Mouse (Mus musculus): ENCODE data around the gene Cabp5. TPM values are rescaled to one million over a fixed set of nuclear protein-coding genes. Genes with fewer than 3 reads are reported as not detected.
"Not testable (repeated sequence)": the region's sequence is repeated elsewhere in the genome, so short reads cannot be mapped to it uniquely, and the experiment has no call there.

The Cabp5 gene
- total RNA-seq (2017): not detected in 3 replicates

- no peak for ATAC-seq (replicated peaks; ENCODE audit: insufficient number of reproducible peaks, low FRiP score, low TSS enrichment, poor library complexity, severe bottlenecking)
Observed at GRCm38 (mm10) chr7:13397832-13398231, at the start of gene Cabp5. Cabp5 (plus strand) TSS chr7:13398132.

- ATAC-seq (replicated peaks; ENCODE audit: insufficient number of reproducible peaks, low FRiP score, low TSS enrichment, poor library complexity, severe bottlenecking): no peak
Observed at GRCm38 (mm10) chr7:13355943-13356342, 42.0 kb upstream of the Cabp5 start.

GRCm38 (mm10) chr7:13380588-13380987, 17.3 kb upstream of the Cabp5 start:
- ATAC-seq (replicated peaks; ENCODE audit: insufficient number of reproducible peaks, low FRiP score, low TSS enrichment, poor library complexity, severe bottlenecking): no peak

GRCm38 (mm10) chr7:13450541-13450940, 52.6 kb downstream of the Cabp5 start, which contains the start of gene Bsph1:
Bsph1 (plus strand) TSS chr7:13450841.
- not testable (repeated sequence) for ATAC-seq (replicated peaks; ENCODE audit: insufficient number of reproducible peaks, low FRiP score, low TSS enrichment, poor library complexity, severe bottlenecking)

Other genes with a start within 250 kb of the Cabp5 start
- gene Vmn1r88, start 238.6 kb upstream of the Cabp5 start, total RNA-seq (2017): not detected in 3 replicates
- gene Vmn1r89, start 185.1 kb upstream of the Cabp5 start, total RNA-seq (2017): not detected in 3 replicates
- 6.6 to 17.0 TPM (median 6.6 TPM) in 3 replicates for gene Lig1, start 120.8 kb upstream of the Cabp5 start, total RNA-seq (2017)
- 0.95 to 5.6 TPM (median 3.5 TPM) in 3 replicates for gene Zswim9, start 119.4 kb upstream of the Cabp5 start, total RNA-seq (2017)
- gene Pla2g4c, start 73.5 kb upstream of the Cabp5 start, total RNA-seq (2017): 0.10 TPM in 1 of 3 replicates, not detected in the others
- not detected in 3 replicates for gene Bsph1, start 52.7 kb downstream of the Cabp5 start, total RNA-seq (2017)
- not detected in 3 replicates for gene Bsph2, start 172.9 kb downstream of the Cabp5 start, total RNA-seq (2017)
- not detected in 3 replicates for gene Sult2a5, start 225.8 kb downstream of the Cabp5 start, total RNA-seq (2017)